Mouse (Mus musculus): Measurements from ENCODE around the gene N4bp3.

Gene N4bp3

DNA sequence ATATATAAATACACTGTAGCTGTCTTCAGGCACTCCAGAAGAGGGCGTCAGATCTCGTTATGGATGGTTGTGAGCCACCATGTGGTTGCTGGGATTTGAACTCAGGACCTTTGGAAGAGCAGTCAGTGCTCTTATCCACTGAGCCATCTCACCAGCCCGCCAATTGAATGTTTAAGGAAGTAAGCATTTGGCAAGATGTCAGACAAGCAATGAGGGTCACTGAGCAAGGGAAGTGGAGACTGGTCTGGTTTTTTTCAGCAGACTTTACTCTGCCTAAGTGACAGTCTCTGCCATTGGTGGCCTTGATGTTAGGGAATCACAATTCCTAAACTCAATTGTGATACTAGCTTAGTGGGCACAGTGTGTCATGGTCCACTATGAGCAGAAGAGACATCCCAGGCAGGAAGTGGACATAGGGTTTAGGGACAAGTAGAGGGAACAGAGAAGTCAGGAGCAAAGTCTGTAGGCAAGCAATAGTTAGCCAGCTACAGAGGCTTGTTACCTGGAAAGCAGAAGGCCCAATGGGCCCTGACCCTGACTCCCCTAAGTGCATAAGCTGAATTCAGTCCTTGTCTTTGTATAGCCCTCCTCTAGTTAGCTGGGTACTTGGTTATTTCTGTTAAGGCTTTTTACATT lies 55.8 kb downstream of the N4bp3 start:
- no peak for DNase-seq

DNA sequence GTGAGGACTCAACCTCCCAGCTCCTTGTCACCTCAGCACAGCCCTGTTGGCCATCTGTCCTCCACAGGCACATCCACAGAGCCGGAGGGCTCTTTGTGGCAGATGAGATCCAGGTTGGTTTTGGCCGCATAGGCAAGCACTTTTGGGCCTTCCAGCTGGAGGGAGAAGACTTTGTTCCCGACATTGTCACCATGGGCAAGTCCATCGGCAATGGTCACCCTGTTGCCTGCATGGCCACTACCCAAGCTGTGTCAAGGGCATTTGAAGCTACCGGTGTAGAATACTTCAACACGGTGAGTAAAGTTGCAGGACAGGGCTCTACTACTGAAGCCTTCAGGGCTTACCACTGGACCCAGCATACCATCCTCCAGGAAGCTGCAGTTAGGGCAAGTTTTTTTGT lies 56.8 kb downstream of the N4bp3 start:
- no peak for DNase-seq

DNA sequence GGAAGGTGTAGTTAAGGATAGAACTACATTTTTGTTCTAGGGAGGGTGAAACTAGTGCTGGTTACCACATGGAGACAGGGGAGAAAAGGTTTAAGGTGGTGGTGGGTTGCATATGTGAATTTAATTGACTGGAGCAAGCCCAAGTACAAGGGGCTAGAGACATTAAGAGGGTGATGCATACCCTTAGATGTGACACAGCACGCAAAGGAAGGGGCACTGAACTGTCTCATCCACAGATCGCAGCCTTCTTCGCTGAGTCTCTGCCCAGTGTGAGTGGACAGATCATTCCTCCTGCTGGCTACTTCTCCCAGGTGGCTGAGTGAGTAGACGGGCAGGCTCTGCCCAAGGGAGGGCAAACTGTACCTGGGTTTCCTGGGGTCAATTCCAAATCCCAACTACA lies 57.3 kb downstream of the N4bp3 start:
- no peak for DNase-seq
